Mouse (Mus musculus) ES-E14 (cell line): ENCODE measurements around the gene Macrod2. TPM values are rescaled to one million over a fixed set of nuclear protein-coding genes. Genes with fewer than 3 reads are reported as not detected.

Experiments
- DNase-seq: peaks from one replicate; pipeline ENCODE4 v3.0.0-alpha.2; 2013; ENCODE audit warnings: low read depth, low spot score
- H3K27ac ChIP-seq: 2 replicates; pipeline ENCODE4 v1.5.1; 2012; ENCODE audit warnings: low read depth, mild to moderate bottlenecking, low read length, moderate library complexity, mixed read lengths; ENCODE audit not compliant: poor library complexity, insufficient read depth, severe bottlenecking
- H3K36me3 ChIP-seq: 2 replicates; pipeline ENCODE4 v1.6.1; 2012; ENCODE audit warnings: mild to moderate bottlenecking, low read length, moderate library complexity, mixed read lengths; ENCODE audit not compliant: control insufficient read depth, poor library complexity, insufficient read depth, severe bottlenecking
- H3K4me1 ChIP-seq, 2 experiments: fragments of 150-350 bp in 1 of 2; sonication (generic) in 1 of 2; 2 replicates each; pipeline ENCODE4 v1.6.1; 2012; ENCODE audit warnings: low read length in 2 of 2, mild to moderate bottlenecking in 1 of 2, mixed read lengths in 1 of 2; ENCODE audit not compliant: control insufficient read depth in 2 of 2, insufficient read depth in 2 of 2, poor library complexity in 1 of 2
- H3K4me3 ChIP-seq, 2 experiments: fragments of 150-350 bp in 1 of 2; sonication (generic) in 1 of 2; 2 replicates each; pipeline ENCODE4 v1.5.1; 2012; ENCODE audit warnings: low read length in 2 of 2, low read depth in 1 of 2, mild to moderate bottlenecking in 1 of 2, mixed read lengths in 1 of 2; ENCODE audit not compliant: insufficient read depth in 1 of 2, poor library complexity in 1 of 2, severe bottlenecking in 1 of 2
- H3K9ac ChIP-seq: 2 replicates; pipeline ENCODE4 v1.6.1; 2012; ENCODE audit warnings: low read depth, mild to moderate bottlenecking, low read length, mixed read lengths; ENCODE audit not compliant: poor library complexity, insufficient read depth, severe bottlenecking
- H3K9me3 ChIP-seq: fragments of 150-350 bp; sonication (generic); 2 replicates; pipeline ENCODE4 v1.6.1; 2012; ENCODE audit warnings: low read depth, mild to moderate bottlenecking, low read length; ENCODE audit not compliant: control insufficient read depth, insufficient read depth
- CHD2 ChIP-seq: IDR thresholded peaks from 2 replicates; pipeline ENCODE4 v1.6.1; 2014; ENCODE audit warnings: mild to moderate bottlenecking, low read depth, low read length, inconsistent platforms
- HCFC1 ChIP-seq: IDR thresholded peaks from 2 replicates; pipeline ENCODE4 v1.6.1; 2012; ENCODE audit warnings: low read length, inconsistent platforms, borderline replicate concordance; ENCODE audit not compliant: insufficient read depth
- MAFK ChIP-seq: IDR thresholded peaks from 2 replicates; pipeline ENCODE4 v1.6.1; 2014; ENCODE audit warnings: mild to moderate bottlenecking, low read depth, low read length, inconsistent platforms; ENCODE audit not compliant: insufficient read depth
- ZC3H11A ChIP-seq: IDR thresholded peaks from 2 replicates; pipeline ENCODE4 v1.6.1; 2012; ENCODE audit warnings: low read depth, mild to moderate bottlenecking, inconsistent platforms, low read length, borderline replicate concordance
- ZNF384 ChIP-seq: IDR thresholded peaks from 2 replicates; pipeline ENCODE4 v1.6.1; 2012; ENCODE audit warnings: low read depth, low read length, inconsistent platforms
- in situ Hi-C, 2 experiments: fragments of 600-800 bp; cut with MboI; formaldehyde crosslinking; loops; one replicate each; pipeline ENCODE4 v1.15.1; 2025; ENCODE audit warnings: low sequenced_read_pairs in 2 of 2, inconsistent platforms in 1 of 2; ENCODE audit not compliant: unreplicated experiment in 2 of 2
- total RNA-seq: library from RNA; depleted of rRNA; stranded (reverse); fragments of 300-350 nt; gene quantifications from 2 replicates; pipeline ENCODE4 v1.2.3, GENCODE M21; 2012

Macrod2 gene
- total RNA-seq, 1 experiment, result 12.7 TPM

- in situ Hi-C loops, result no loop called here
- no peaks in the 10 kb centered on the region for H3K4me1 ChIP-seq
- H3K4me3 ChIP-seq, result no peak overlapping the region
- no peak overlapping the region for H3K9ac ChIP-seq
- no peak overlapping the region for H3K27ac ChIP-seq
- no peaks in the 10 kb centered on the region for H3K9me3 ChIP-seq
- no peak for TF ChIP-seq MAFK
- no peak for TF ChIP-seq HCFC1
- no peak for TF ChIP-seq ZC3H11A
- no peak for TF ChIP-seq CHD2
- no peak for TF ChIP-seq ZNF384
- no peaks in the 10 kb centered on the region for H3K36me3 ChIP-seq
- DNase-seq, result no peak
Observed at GRCm38 (mm10) chr2:140535832-140536571, 140.9 kb downstream of the Macrod2 start.

- DNase-seq, result no peak
- Histone ChIP-seq H3K9ac (no peak overlapping the region), H3K27ac (no peak overlapping the region), H3K9me3 (no peaks in the 10 kb centered on the region), H3K4me1 (no peaks in the 10 kb centered on the region), H3K36me3 (no peaks in the 10 kb centered on the region), H3K4me3 (no peak overlapping the region)
- in situ Hi-C loops, result no loop called here
- TF ChIP-seq HCFC1 (no peak), CHD2 (no peak), MAFK (no peak), ZNF384 (no peak), ZC3H11A (no peak)
Observed at GRCm38 (mm10) chr2:140549286-140549685, 154.2 kb downstream of the Macrod2 start.

GRCm38 (mm10) chr2:140561426-140561825 lies 166.3 kb downstream of the Macrod2 start:
- Histone ChIP-seq H3K9ac (no peak overlapping the region), H3K9me3 (no peaks in the 10 kb centered on the region), H3K36me3 (no peaks in the 10 kb centered on the region), H3K4me1 (no peaks in the 10 kb centered on the region), H3K27ac (no peak overlapping the region), H3K4me3 (no peak overlapping the region)
- in situ Hi-C loops, result no loop called here
- TF ChIP-seq ZC3H11A, result no peak
- no peak for TF ChIP-seq MAFK
- TF ChIP-seq ZNF384, result no peak
- TF ChIP-seq CHD2, result no peak
- no peak for TF ChIP-seq HCFC1
- DNase-seq, result no peak

GRCm38 (mm10) chr2:140570874-140571273 lies 175.8 kb downstream of the Macrod2 start:
- DNase-seq, result no peak
- in situ Hi-C loops, result no loop called here
- H3K36me3 ChIP-seq, result no peaks in the 10 kb centered on the region
- TF ChIP-seq CHD2 (no peak), ZNF384 (no peak), HCFC1 (no peak), ZC3H11A (no peak), MAFK (no peak)
- no peak overlapping the region for H3K9ac ChIP-seq
- H3K4me3 ChIP-seq, result no peak overlapping the region
- H3K27ac ChIP-seq, result no peak overlapping the region
- H3K4me1 ChIP-seq, result no peaks in the 10 kb centered on the region
- no peaks in the 10 kb centered on the region for H3K9me3 ChIP-seq
